Mouse (Mus musculus): ENCODE data around the gene Dtx3. TPM values are rescaled to one million over a fixed set of nuclear protein-coding genes. Genes with fewer than 3 reads are reported as not detected.

The Dtx3 gene
- polyA plus RNA-seq (2015; fragmentation: Nextera tagmentation; extraction: Ambion mirVana) = 90.4 and 106 TPM in 2 replicates

GRCm38 (mm10) chr10:127195328-127196129 is at the start of gene Dtx3:
Gene Dtx3, minus strand, starts transcription at chr10:127195728.
- under 1% methylated on average over 37 of the region's 47 CpGs for WGBS
- H3K9ac ChIP-seq = peak within 1 kb of the TSS; percentile 74

DNA sequence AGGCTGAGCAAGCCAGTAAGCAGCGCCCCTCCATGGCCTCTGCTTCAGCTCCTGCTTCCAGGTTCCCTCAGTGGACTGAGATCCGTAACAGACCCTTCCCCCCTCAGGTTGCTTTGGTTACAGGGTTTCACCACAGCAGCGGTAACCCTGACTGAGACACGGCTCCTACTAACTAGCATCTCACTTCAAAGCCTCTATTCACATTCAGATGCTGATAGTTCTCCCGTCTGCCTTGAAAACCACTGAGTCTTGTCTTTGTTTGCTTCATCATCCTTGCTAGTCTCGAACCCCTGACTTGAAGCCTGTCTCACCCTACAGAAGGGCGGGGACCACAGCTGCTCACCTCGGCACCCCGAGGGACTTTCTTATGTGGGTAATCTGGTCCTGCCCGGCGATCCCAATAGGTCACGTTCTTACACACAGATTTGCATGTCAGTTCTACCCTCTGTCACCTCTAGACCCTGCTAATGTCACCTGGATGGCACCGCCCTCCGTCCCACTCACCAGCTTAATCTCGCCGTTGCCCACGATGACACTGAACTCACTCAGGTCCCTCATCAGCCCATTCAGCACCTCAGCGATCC is 42.8 kb upstream of the Dtx3 start:
- Histone ChIP-seq H3K9ac (no peak overlapping the region), H3K36me3 (no peaks in the 10 kb centered on the region), H3K4me1 (no peaks in the 10 kb centered on the region), H3K4me2 (no peak overlapping the region), H3K27me3 (replicated peaks) (no peaks in the 10 kb centered on the region), H3K4me3 (replicated peaks) (no peak overlapping the region), H3K9me3 (no peaks in the 10 kb centered on the region), H3K27ac (no peak overlapping the region)
- no peak for ATAC-seq (ENCODE audit: insufficient read depth, low FRiP score, low read depth)
- 69% methylated on average over 18 of the region's 18 CpGs for WGBS

More at GRCm38 (mm10) chr10:127195328-127196129, at the start of gene Dtx3:
- Histone ChIP-seq H3K4me1 (peaks cover 27% of the 10 kb centered on the region), H3K27me3 (replicated peaks) (no peaks in the 10 kb centered on the region), H3K4me2 (peak within 1 kb of the TSS; percentile 96), H3K4me3 (replicated peaks) (peak within 1 kb of the TSS; percentile 97), H3K27ac (peak within 1 kb of the TSS; percentile 94), H3K36me3 (peaks cover 30% of the 10 kb centered on the region), H3K9me3 (no peaks in the 10 kb centered on the region)
- peak; percentile 37; the same call in 1 of the 2 replicates for ATAC-seq (ENCODE audit: insufficient read depth, low FRiP score, low read depth)

DNA sequence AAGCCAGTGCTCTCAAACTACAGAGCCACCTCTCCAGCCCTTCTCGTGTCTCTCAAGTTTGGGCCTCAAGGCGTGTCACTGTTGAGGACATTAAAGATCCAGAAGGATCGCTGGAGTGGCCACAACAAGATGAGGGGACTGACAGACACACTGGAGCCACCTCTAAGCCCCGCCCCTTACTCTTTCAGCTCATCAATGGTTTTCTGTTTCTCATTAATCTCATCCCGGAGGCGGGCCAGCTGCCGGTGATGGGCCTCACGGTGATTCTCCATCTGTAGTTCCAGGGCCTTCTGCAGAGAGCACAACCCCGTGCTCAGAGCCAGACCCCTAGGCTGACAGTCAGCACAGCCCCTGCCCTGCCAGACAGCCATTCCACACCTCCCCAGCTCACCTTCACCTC is 41.0 kb upstream of the Dtx3 start:
- 40% methylated on average over 9 of the region's 9 CpGs for WGBS
- Histone ChIP-seq H3K36me3 (no peaks in the 10 kb centered on the region), H3K4me1 (no peaks in the 10 kb centered on the region), H3K4me3 (replicated peaks) (no peak overlapping the region), H3K27me3 (replicated peaks) (no peaks in the 10 kb centered on the region), H3K27ac (no peak overlapping the region), H3K9me3 (no peaks in the 10 kb centered on the region), H3K4me2 (no peak overlapping the region), H3K9ac (no peak overlapping the region)
- ATAC-seq (ENCODE audit: insufficient read depth, low FRiP score, low read depth) = no peak

DNA sequence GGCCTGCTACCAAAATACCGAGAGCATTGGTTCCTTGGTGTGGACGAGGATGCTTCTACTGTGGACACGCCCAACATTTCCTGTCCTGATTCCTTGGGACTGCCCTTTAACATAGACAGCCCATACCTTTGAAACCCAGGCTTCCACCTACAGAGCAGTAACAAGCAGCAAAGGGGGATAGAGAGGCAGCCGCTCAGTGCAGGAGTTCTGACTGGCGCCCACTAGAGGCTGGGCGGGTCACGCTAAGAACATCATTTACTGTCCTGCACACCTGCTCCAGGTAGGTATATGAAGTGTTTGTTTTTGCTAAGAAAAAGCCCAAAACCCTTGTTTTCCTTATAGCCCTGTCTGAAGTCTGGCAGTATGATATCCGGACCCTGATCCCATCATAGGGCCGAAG is 37.6 kb upstream of the Dtx3 start:
- no peak for ATAC-seq (ENCODE audit: insufficient read depth, low FRiP score, low read depth)
- no peak overlapping the region for H3K4me2 ChIP-seq
- 77% methylated on average over 9 of the region's 9 CpGs for WGBS
- H3K27ac ChIP-seq = no peak overlapping the region
- H3K4me3 ChIP-seq (replicated peaks) = no peak overlapping the region
- H3K4me1 ChIP-seq = no peaks in the 10 kb centered on the region
- no peaks in the 10 kb centered on the region for H3K36me3 ChIP-seq
- H3K27me3 ChIP-seq (replicated peaks) = no peaks in the 10 kb centered on the region
- H3K9me3 ChIP-seq = no peaks in the 10 kb centered on the region
- no peak overlapping the region for H3K9ac ChIP-seq

DNA sequence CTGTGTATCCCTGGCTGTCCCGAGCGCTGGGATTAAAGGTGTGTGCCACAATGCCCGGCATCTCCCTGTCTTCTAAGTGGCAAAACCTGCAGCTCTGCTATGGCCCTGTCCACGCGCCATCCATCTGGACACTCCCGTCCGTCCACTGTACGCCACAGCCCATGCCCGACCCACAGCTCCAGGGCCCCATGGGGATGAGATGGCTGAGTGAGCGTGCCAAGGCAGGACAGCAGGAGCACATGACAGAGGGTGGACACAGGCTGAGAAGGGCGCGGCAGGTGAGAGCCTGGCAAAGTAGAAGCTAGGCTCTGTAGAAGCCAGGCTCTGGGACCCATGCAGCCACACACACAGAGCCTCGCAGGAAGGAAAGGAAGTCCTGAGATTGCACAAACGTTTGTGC is 36.2 kb upstream of the Dtx3 start:
- Histone ChIP-seq H3K4me1 (no peaks in the 10 kb centered on the region), H3K9ac (no peak overlapping the region), H3K27ac (no peak overlapping the region), H3K36me3 (no peaks in the 10 kb centered on the region), H3K4me2 (no peak overlapping the region), H3K9me3 (no peaks in the 10 kb centered on the region), H3K4me3 (replicated peaks) (no peak overlapping the region), H3K27me3 (replicated peaks) (no peaks in the 10 kb centered on the region)
- no peak for ATAC-seq (ENCODE audit: insufficient read depth, low FRiP score, low read depth)
- 75% methylated on average over 14 of the region's 14 CpGs for WGBS

GRCm38 (mm10) chr10:127230693-127231092 is 35.2 kb upstream of the Dtx3 start:
- Histone ChIP-seq H3K4me2 (no peak overlapping the region), H3K27me3 (replicated peaks) (no peaks in the 10 kb centered on the region), H3K4me1 (no peaks in the 10 kb centered on the region), H3K4me3 (replicated peaks) (no peak overlapping the region), H3K9ac (no peak overlapping the region), H3K36me3 (no peaks in the 10 kb centered on the region), H3K9me3 (no peaks in the 10 kb centered on the region), H3K27ac (no peak overlapping the region)
- WGBS = 69% methylated on average over 12 of the region's 12 CpGs
- ATAC-seq (ENCODE audit: insufficient read depth, low FRiP score, low read depth) = no peak

DNA sequence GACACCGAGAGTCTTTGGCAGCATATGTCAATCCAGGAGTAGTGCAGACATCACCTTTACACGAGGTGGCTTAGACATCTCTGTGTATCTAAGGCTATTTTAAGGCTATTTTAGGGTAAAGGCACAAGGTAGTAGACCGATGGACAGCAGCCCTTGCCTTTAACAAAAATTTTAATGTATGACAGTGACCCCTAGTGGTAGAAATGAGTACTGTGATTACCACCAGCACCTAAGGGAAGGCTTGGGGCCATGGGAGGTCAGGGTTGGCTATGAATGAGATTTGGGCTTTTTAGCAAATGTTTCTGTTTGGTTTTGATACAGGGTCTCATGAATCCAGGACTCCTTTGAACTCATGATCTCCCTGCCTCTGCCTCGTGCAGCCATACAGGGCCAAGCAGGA is 33.4 kb upstream of the Dtx3 start:
- H3K9ac ChIP-seq = no peak overlapping the region
- no peak overlapping the region for H3K4me2 ChIP-seq
- H3K27me3 ChIP-seq (replicated peaks) = no peaks in the 10 kb centered on the region
- no peaks in the 10 kb centered on the region for H3K4me1 ChIP-seq
- no peak overlapping the region for H3K4me3 ChIP-seq (replicated peaks)
- H3K27ac ChIP-seq = no peak overlapping the region
- ATAC-seq (ENCODE audit: insufficient read depth, low FRiP score, low read depth) = peak; percentile 68
- 23% methylated on average over 4 of the region's 4 CpGs for WGBS
- no peaks in the 10 kb centered on the region for H3K9me3 ChIP-seq
- no peaks in the 10 kb centered on the region for H3K36me3 ChIP-seq

DNA sequence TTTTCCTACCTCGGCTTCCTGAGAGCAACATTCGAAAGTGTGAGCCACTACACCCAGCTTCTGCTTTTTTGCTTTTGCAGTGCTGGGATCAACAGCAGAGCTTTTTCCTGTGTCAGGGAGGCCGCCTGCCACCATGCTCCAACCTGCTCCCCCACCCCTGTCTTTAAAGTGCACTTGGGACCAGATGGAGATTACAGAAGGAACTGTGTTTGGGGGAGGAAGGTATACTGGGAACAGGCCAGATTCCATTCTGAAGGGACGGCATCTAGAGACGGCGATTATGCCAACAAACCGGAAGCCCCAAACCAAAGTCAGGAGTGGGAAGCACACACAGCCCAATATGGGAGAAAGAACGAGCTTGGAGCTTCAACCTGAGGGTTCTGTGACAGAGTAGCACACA is 31.6 kb upstream of the Dtx3 start:
- no peaks in the 10 kb centered on the region for H3K4me1 ChIP-seq
- no peak overlapping the region for H3K4me2 ChIP-seq
- H3K4me3 ChIP-seq (replicated peaks) = no peak overlapping the region
- no peaks in the 10 kb centered on the region for H3K27me3 ChIP-seq (replicated peaks)
- ATAC-seq (ENCODE audit: insufficient read depth, low FRiP score, low read depth) = no peak
- H3K9me3 ChIP-seq = no peaks in the 10 kb centered on the region
- H3K36me3 ChIP-seq = no peaks in the 10 kb centered on the region
- 78% methylated on average over 8 of the region's 8 CpGs for WGBS
- H3K9ac ChIP-seq = no peak overlapping the region
- no peak overlapping the region for H3K27ac ChIP-seq

DNA sequence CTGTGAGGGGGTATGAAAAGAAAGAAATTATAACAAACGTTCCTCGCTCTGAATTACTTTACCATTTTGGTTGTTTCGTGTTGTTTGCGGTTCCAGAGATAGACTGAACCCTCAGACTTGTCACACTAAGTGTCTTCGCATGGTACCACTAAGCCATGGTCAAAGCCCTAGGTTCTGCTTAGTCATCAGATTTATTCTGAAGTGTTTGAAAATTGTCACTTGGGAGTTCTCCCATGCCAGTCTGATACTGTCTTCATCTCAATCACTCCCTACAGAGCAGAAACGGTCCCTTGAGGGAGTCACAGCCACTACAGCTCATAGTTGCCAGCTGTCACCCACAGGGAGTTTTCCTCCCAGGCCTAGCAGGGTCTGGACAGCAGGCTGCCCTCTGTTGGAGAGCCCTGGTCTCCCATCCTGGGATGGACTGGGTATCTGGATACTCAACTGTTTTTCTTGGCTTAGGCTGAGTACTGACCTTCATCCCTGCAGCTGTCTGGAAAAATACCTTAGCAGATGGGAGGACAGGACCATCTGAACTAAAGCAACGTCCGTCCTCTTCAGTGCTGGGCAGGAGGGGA is 30.9 kb upstream of the Dtx3 start:
- ATAC-seq (ENCODE audit: insufficient read depth, low FRiP score, low read depth) = no peak

GRCm38 (mm10) chr10:127225732-127226131 is 30.2 kb upstream of the Dtx3 start:
- H3K9me3 ChIP-seq = no peaks in the 10 kb centered on the region
- H3K4me3 ChIP-seq (replicated peaks) = no peak overlapping the region
- no peaks in the 10 kb centered on the region for H3K4me1 ChIP-seq
- no peaks in the 10 kb centered on the region for H3K36me3 ChIP-seq
- H3K27me3 ChIP-seq (replicated peaks) = no peaks in the 10 kb centered on the region
- no peak overlapping the region for H3K27ac ChIP-seq
- no peak for ATAC-seq (ENCODE audit: insufficient read depth, low FRiP score, low read depth)
- no peak overlapping the region for H3K9ac ChIP-seq
- H3K4me2 ChIP-seq = no peak overlapping the region
- 19% methylated on average over 10 of the region's 10 CpGs for WGBS

More for the DNA sequence above, 30.9 kb upstream of the Dtx3 start:
- Histone ChIP-seq H3K4me2 (no peak overlapping the region), H3K9me3 (no peaks in the 10 kb centered on the region), H3K4me3 (replicated peaks) (no peak overlapping the region), H3K27ac (no peak overlapping the region), H3K4me1 (no peaks in the 10 kb centered on the region), H3K9ac (no peak overlapping the region), H3K27me3 (replicated peaks) (no peaks in the 10 kb centered on the region), H3K36me3 (no peaks in the 10 kb centered on the region)
- 64% methylated on average over 8 of the region's 8 CpGs for WGBS

DNA sequence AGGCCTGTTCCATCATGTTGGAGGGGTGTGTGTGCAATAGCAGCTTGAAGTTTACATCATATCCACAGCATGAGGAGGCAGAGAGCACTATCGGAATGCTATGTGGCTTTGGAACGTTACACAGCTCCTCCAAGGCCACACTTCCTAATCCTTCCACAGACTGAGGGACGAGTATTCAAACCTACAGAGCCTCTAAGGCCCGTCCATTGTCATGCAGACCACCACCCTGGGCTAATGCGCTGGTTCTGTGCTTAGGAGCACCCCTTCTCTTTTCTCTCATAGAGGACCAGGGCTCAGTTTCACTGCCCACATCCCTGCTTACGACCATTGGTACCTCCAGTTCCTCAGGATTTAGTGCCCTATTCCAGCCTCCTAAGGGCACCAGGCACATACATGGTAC is 29.7 kb upstream of the Dtx3 start:
- WGBS = 52% methylated on average over 6 of the region's 6 CpGs
- Histone ChIP-seq H3K36me3 (no peaks in the 10 kb centered on the region), H3K27ac (no peak overlapping the region), H3K9me3 (no peaks in the 10 kb centered on the region), H3K4me3 (replicated peaks) (no peak overlapping the region), H3K9ac (no peak overlapping the region), H3K4me2 (no peak overlapping the region), H3K27me3 (replicated peaks) (no peaks in the 10 kb centered on the region), H3K4me1 (no peaks in the 10 kb centered on the region)
- ATAC-seq (ENCODE audit: insufficient read depth, low FRiP score, low read depth) = no peak

GRCm38 (mm10) chr10:127218339-127218738 is 22.8 kb upstream of the Dtx3 start:
- H3K27ac ChIP-seq = no peak overlapping the region
- H3K4me3 ChIP-seq (replicated peaks) = no peak overlapping the region
- H3K9me3 ChIP-seq = no peaks in the 10 kb centered on the region
- WGBS = 90% methylated on average over 2 of the region's 2 CpGs
- no peaks in the 10 kb centered on the region for H3K27me3 ChIP-seq (replicated peaks)
- no peak overlapping the region for H3K4me2 ChIP-seq
- H3K9ac ChIP-seq = no peak overlapping the region
- H3K36me3 ChIP-seq = no peaks in the 10 kb centered on the region
- no peaks in the 10 kb centered on the region for H3K4me1 ChIP-seq
- ATAC-seq (ENCODE audit: insufficient read depth, low FRiP score, low read depth) = no peak

Measured in stomach, embryonic 15.5 days (tissue).